Mouse (Mus musculus) v-Abl transformed pro-B cells (cell line): Measurements from ENCODE around the gene Pabpc1l.

Source experiments
- in situ Hi-C, 2 experiments: fragments of 400-800 bp; cut with MboI; formaldehyde crosslinking; loops; one replicate each; pipeline ENCODE4 v1.15.1; 2025; ENCODE audit not compliant: unreplicated experiment in 2 of 2

Gene Pabpc1l

DNA sequence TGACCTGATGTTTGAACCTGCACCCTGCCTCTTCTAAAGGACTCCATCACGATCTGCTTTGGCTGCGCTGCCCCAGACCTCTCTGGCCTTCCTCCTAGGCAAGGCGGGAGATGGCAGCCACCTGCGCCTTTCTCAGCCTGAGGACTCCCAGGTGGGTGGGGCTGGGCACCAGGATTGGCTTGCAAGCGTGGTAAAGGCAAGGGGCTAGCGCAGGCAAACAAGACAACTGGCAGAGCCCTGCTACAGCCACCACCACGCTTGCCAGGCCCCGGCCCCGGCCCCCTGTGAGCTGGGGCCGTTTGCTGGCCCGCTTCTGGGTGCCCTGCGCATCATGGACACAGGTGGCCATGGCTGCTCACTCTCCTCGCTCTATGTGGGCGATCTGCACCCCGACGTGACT is at the start of gene Pabpc1l:
Pabpc1l (plus strand) TSS at position 301 of the 400 bp plus-strand sequence.
- in situ Hi-C loops: no loop called here

DNA sequence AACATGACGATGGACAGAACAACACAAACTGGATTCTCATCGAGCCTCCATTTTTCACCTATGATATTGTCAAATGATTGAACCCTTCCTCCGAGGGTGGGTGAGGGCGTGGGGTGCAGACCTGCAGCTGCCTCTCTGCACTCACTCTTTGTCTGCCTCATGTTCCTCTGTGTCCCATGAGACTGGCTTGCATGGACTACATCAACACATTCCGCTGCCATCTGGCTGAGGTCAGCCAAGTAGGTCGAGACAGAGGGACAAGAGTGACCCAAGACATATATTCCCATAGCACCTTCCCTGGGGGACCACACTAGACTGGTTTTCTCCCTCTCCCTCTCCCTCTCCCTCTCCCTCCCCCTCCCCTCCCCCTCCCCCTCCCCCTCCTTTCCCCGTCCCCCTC is 48.8 kb upstream of the Pabpc1l start:
- in situ Hi-C loops: no loop called here

DNA sequence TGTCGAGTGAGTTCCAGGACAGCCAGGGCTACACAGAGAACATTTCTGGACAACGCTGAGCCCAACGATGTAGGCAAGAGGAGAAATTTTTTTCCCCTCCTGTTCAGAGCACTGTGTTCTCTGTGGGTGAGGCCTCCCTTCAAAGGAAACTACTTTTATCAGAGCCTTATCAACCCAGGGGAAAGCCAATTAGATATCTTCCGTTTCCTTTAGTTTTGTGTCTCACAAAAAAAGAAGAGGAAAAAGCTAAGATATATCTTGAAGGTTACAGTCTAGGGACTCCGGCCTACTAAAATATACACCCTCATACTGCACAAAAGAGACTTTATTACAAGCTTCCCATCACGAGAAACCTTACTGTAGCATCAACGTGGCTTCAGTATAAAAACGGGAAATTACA is 38.0 kb upstream of the Pabpc1l start:
- in situ Hi-C loops: no loop called here

GRCm38 (mm10) chr2:163992871-163993270 is 32.4 kb upstream of the Pabpc1l start:
- in situ Hi-C loops: no loop called here

DNA sequence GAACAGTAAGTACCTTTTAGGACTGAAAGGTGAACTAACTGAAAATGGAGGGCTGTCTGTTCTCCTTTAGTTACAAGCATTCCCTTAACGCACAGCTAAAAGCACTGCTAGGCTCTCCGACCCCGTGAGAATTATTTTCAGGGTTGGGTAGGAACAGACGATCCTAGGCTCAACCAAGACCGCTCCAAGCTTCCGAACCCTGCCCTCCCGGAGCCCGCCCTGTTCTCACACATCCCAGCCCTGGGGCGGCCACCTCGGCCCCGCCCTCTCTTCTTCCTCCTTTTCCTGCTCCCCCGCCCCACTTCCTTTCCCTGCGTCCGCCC is 30.6 kb upstream of the Pabpc1l start, which contains the start of gene Ywhab:
Ywhab (plus strand) TSS at position 307 of the 323 bp plus-strand sequence.
- in situ Hi-C loops: no loop called here

- in situ Hi-C loops: no loop called here
These were observed 30.0 kb upstream of the Pabpc1l start for GRCm38 (mm10) chr2:163994977-163995862.

DNA sequence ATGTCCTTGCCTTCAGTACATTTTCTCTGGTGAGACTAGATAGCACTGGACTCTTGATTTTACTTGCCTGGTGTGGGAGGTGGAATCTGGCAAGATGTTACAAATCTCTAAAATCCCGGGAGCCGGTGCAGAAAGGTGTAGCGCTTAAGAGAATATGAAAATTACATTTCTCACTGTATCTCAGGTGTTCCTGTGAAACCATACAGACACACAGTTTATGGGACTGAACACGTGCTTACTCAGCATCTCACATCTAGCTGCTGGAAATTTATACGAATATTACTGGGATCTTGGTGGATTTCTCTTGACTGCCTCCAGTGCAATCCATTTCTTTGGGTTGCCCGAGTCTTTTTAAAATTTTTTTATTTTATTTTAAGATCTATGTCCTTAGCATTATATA is 29.0 kb upstream of the Pabpc1l start:
- in situ Hi-C loops: no loop called here

- in situ Hi-C loops: no loop called here
These were observed 28.4 kb upstream of the Pabpc1l start for GRCm38 (mm10) chr2:163996899-163997298.

- in situ Hi-C loops: no loop called here
These were observed 26.3 kb upstream of the Pabpc1l start for GRCm38 (mm10) chr2:163998981-163999380.

DNA sequence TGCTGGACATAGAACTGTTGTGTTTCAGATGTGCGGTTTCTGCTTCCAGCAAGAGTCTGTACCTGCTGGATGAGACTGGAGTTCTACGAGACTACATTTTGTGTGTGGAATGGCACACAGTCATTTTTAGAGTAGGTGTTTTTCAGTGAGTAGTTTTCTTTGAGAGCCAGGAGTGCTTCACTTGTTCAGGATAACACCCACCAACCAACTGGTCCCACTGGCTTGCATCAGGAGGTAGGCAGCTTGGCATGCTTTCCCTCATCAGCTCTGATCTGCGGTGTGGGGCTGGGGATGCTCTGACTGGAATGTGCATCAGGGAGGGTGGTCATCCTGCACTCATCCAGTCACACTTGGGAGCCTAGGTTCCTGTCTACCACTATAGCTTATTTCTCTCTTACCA is 22.6 kb upstream of the Pabpc1l start:
- in situ Hi-C loops: no loop called here

DNA sequence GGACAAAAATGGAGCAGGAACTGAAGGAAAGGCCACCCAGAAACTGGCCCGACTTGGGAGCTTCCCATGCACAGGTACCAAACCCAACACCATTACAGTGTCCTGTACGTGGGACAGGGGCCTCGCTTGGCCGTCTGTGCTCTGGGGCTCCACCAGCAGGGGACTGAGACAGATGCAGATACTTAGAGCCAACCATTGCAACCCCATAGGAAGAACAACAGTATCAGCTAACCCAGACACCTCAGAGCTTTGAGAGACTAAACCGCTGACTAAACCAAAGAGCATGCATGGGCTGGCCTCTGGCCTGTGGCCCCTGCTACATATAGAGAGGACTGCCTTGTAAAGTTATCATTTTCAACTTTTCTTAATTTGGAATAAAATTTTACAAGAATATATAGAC is 20.7 kb upstream of the Pabpc1l start:
- in situ Hi-C loops: no loop called here

DNA sequence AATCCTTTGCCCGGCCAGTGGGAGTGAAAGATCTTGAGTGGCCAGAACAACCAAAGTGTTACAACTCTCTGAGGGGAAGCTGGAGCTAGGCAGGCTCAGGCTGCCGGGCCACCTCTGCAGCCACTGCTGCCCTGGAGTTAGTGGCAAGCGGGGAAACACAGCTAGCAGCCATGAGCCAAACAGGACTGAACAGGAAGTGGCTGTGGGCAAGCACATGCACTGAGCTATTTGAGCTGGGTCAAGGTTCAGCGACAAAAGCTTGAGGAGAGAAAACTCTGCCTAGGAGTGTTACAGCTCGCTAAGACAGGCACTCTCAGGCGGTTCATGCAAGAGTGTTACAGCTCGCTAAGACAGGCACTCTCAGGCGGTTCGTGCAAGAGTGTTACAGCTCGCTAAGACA is 18.3 kb upstream of the Pabpc1l start:
- in situ Hi-C loops: no loop called here

DNA sequence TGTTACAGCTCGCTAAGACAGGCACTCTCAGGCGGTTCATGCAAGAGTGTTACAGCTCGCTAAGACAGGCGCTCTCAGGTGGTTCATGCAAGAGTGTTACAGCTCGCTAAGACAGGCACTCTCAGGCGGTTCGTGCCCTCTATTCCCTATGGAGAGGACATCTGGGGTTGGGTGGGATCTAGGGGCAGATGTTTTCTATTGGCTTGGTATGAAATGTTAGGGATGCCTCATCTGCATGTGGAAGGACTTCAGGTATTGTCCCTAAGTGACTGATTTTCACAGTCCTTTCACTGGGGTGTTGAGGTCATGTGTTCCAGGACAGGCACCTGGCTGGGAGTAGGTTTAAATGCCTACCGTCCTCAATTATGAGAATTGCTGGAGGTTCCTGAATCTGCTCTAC is 17.7 kb upstream of the Pabpc1l start:
- in situ Hi-C loops: no loop called here

DNA sequence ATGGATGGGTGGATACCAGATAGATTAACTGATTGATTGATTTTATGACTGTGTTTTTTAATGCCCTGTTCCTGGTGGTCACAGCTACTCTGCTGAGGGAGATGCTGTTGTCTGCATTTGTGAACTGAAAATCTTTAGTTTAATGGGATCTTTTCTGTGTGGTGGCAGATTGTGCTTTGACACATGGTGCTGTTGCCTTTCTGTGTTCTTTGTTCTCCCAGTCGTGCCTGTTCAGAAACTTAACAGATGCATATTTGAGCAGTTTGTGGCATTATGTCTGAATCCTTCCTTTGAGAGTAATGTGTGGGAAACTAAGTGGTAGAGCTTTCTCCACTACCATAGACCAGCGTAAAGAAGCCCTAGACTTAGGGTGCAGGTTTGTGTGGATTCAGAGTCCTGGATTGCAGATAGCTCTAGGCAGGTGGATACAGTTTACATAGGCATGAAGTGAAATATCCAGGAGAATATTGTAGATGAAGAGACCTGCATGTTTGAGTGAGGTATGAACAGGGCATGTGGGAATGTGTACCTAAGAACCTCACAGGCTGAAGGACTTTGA is 17.2 kb upstream of the Pabpc1l start:
- in situ Hi-C loops: no loop called here

- in situ Hi-C loops: no loop called here
These were observed 16.0 kb upstream of the Pabpc1l start for GRCm38 (mm10) chr2:164009227-164009626.

DNA sequence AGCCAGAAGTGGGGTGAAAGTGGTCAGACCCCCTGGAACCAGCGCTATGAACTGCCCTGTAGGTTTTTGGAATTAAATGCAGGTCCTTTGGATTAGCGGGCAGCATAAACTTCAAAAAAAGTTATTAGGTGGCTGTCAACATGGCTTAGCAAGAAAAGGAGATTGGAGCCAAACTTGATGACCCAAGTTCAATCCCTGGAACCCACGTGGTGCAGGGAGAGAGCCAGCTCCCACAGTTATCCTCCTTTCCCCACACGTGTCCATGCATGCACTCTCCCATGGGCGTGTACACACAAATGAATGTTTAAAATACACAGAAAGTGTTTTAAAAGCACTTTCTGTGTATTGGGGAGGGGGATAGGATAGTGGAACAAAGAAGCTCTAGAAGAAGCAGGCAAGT is 14.8 kb upstream of the Pabpc1l start:
- in situ Hi-C loops: no loop called here

DNA sequence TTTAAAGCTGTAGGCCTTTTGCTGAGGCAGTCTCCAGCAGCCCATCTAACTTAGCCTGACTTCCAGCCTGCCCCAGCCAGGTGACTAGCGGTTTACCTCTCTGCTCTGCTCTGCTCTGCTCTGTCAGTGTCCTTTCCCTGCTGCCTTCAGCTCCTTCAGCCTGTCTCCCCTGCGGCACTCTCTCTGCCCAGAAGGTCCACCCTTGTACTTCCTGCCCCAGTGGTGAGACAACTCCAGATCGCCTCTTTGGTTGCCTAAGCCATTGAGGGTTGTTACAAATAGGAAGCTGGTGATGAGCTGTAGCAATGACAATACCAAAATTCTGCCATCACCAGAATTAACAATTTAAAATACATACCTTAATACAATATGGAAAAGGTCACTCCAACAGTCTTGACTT is 14.3 kb upstream of the Pabpc1l start:
- in situ Hi-C loops: no loop called here

DNA sequence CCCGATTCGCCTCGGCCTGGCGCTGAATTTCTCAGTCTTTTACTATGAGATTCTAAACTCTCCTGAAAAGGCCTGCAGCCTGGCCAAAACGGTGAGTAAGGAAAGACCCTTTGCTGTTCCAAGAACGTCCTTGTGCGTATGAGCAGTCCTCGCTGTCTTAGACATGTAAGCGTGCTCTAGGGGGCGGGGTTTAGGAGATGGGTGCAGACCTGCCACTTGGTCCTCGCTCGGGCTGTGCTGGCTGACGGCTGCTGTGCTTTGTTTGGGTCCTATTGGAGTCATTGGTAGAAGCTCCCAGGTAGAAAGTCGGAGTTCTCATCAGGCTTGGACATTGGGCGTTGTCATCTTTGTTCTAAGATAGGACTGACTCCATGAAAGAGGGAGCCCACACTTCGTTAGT is 9.9 kb upstream of the Pabpc1l start:
- in situ Hi-C loops: no loop called here

GRCm38 (mm10) chr2:164018910-164019309 is 6.3 kb upstream of the Pabpc1l start:
- in situ Hi-C loops: no loop called here

DNA sequence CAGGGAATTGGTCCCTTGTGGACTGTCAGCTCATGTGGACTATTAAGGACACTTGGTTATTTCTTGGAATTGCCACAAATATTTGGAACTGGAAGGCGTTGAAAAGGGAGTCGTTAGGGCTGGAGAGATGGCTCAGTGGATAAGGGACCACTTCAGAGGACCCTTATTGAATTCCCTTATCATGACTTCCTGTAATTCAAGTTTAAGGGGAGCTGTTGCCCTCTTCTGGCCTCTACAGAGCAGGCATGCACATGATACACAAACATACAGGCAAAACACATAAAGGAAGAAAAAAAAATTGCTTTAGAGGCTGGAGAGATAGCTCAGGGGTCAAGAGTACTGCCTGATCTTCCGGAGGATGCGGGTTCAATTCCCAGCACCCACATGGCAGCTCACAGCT is 5.3 kb upstream of the Pabpc1l start:
- in situ Hi-C loops: no loop called here

DNA sequence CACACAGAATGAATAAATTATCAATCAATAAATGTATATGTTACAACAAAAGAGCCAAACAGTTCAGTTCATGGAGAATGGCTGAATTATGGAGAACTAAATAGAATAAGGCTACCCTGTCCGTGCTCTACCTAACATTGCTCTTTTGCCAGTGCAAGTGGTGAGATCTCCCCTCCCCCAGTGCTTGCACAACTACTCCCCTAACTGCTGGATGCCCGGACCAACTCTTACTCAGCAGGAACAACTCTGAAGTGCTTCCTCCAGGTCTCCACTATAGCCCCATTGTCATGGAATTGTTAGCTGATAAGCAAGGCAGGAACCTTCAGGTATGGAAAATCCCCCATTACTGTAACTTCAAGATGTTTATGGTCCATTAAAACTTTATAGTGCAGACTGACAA is 3.1 kb upstream of the Pabpc1l start:
- in situ Hi-C loops: no loop called here

DNA sequence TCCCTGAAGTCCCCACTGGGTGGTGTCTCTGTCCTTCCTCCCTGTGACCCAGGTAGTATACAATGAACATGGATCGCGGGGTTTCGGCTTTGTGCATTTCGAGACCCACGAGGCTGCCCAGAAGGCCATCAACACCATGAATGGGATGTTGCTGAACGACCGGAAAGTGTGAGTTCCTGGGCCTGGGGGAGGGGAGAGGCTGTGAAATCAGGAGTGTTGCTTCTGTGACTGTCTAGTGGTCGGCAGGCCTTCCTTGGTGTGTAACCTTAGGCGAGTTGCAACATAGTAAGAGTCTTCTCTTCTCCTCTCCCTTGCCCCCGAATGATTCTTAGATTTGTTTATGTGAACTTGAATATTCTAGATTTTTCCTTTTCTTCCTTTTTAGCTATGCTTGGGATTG is 5.9 kb downstream of the Pabpc1l start:
- in situ Hi-C loops: no loop called here
